11 mouse cellular contexts compared by ENCODE assay signal in genomic region chr13:36296574-36296973, GRCm38 (mm10).
DNase-seq lines count a peak whose midpoint lies in the region; ATAC-seq and TF ChIP-seq lines count a peak whose summit lies in the region.
"Had no signal": no experiment of that assay in that cellular context is flagged by ENCODE, and none has a peak within 500 bp of the region (broad histone marks: within the 10 kb centered on the region; RNA-seq: fewer than 3 reads in every experiment).

No protein-coding gene starts in this region.

- peak overlapping the region; percentile 36 to 82; a peak in 3 of 4 replicates for H3K27ac ChIP-seq in heart, embryonic 14.5 days (replicated peaks in 1 of 2; ENCODE audit: control insufficient read depth in 1 of 2, insufficient read depth in 1 of 2, low read depth in 2 of 2, low read length in 2 of 2)
- H3K27ac ChIP-seq in lung, embryonic 14.5 days (ENCODE audit: low read depth) = peak overlapping the region; percentile 34; the same call in 1 of the 2 replicates
- H3K27ac ChIP-seq in lung, postnatal 0 days (ENCODE audit: low read length) = no peak overlapping the region
- peak overlapping the region; percentile 76 for H3K27ac ChIP-seq in embryonic facial prominence, embryonic 14.5 days (replicated peaks; ENCODE audit: low read depth, low read length)
- peak overlapping the region; percentile 67 for H3K27ac ChIP-seq in forebrain, embryonic 16.5 days (ENCODE audit: low read length)
- H3K27ac ChIP-seq: liver, embryonic 14.5 days had no signal

- no peak overlapping the region for H3K4me3 ChIP-seq in heart, embryonic 14.5 days (ENCODE audit: control insufficient read depth in 1 of 2, insufficient read depth in 1 of 2, low read depth in 1 of 2, low read length in 2 of 2)
- H3K4me3 ChIP-seq in lung, embryonic 14.5 days (ENCODE audit: low read depth, low read length) = no peak overlapping the region
- no peak overlapping the region for H3K4me3 ChIP-seq in lung, postnatal 0 days (ENCODE audit: low read depth, low read length)
- H3K4me3 ChIP-seq in embryonic facial prominence, embryonic 14.5 days (ENCODE audit: low read depth, low read length) = no peak overlapping the region
- H3K4me3 ChIP-seq in forebrain, embryonic 16.5 days (replicated peaks; ENCODE audit: low read length) = no peak overlapping the region
- H3K4me3 ChIP-seq: neural tube, embryonic 13.5 days had no signal

- peak; percentile 28; the same call in 1 of the 2 replicates for ATAC-seq in heart, embryonic 14.5 days (ENCODE audit: insufficient number of reproducible peaks, insufficient read depth, low FRiP score, low read depth)
- ATAC-seq in lung, embryonic 14.5 days (ENCODE audit: insufficient read depth) = 0 out of 2 replicates have a peak, but pooled peaks have one; percentile 26
- ATAC-seq in lung, postnatal 0 days = no peak
- no peak for ATAC-seq in embryonic facial prominence, embryonic 14.5 days (ENCODE audit: low read depth)
- ATAC-seq in forebrain, embryonic 16.5 days = no peak
- no peak for ATAC-seq in CD4-positive, CD25-positive, alpha-beta regulatory T cell, adult 4 months

- 23% methylated on average over 4 of the region's 4 CpGs for WGBS in heart, embryonic 14.5 days
- 49% methylated on average over 4 of the region's 4 CpGs for whole genome bisulfite sequencing in lung, embryonic 14.5 days
- WGBS in lung, postnatal 0 days = 46% methylated on average over 4 of the region's 4 CpGs
- 56% methylated on average over 4 of the region's 4 CpGs for WGBS in embryonic facial prominence, embryonic 14.5 days
- WGBS in forebrain, embryonic 16.5 days = 61% methylated on average over 4 of the region's 4 CpGs

- no peak for TF ChIP-seq CTCF in lung, embryonic 14.5 days (IDR thresholded peaks at IDR 0.05; ENCODE audit: low read depth)
- TF ChIP-seq CTCF in lung, postnatal 0 days (IDR thresholded peaks at IDR 0.05) = no peak

- peak overlapping the region; percentile 44; the same call in 1 of the 2 replicates for H3K9ac ChIP-seq in heart, embryonic 14.5 days (ENCODE audit: low read length)
- H3K9ac ChIP-seq in lung, embryonic 14.5 days = no peak overlapping the region
- no peak overlapping the region for H3K9ac ChIP-seq in lung, postnatal 0 days (replicated peaks; ENCODE audit: low read depth)
- H3K9ac ChIP-seq in embryonic facial prominence, embryonic 14.5 days (ENCODE audit: low read depth, low read length) = no peak overlapping the region
- no peak overlapping the region for H3K9ac ChIP-seq in forebrain, embryonic 16.5 days (replicated peaks; ENCODE audit: low read depth, low read length)
- H3K9ac ChIP-seq: liver, embryonic 14.5 days; neural tube, embryonic 13.5 days had no signal

- H3K27me3 ChIP-seq in heart, embryonic 14.5 days (ENCODE audit: control insufficient read depth, insufficient read depth, low read length) = no peaks in the 10 kb centered on the region
- H3K27me3 ChIP-seq in lung, embryonic 14.5 days (ENCODE audit: insufficient read depth, low read length) = no peaks in the 10 kb centered on the region
- H3K27me3 ChIP-seq in lung, postnatal 0 days (replicated peaks; ENCODE audit: insufficient read depth, low read length) = no peaks in the 10 kb centered on the region
- H3K27me3 ChIP-seq in embryonic facial prominence, embryonic 14.5 days (replicated peaks; ENCODE audit: control insufficient read depth, insufficient read depth, low read length) = no peaks in the 10 kb centered on the region
- H3K27me3 ChIP-seq in forebrain, embryonic 16.5 days (replicated peaks; ENCODE audit: control insufficient read depth, insufficient read depth, low read length) = no peaks in the 10 kb centered on the region
- H3K27me3 ChIP-seq: neural tube, embryonic 13.5 days had no signal

- intact Hi-C loops in heart, postnatal 36 days (cut with DNase I) = no loop called here

- peak overlapping the region; percentile 50 for H3K4me2 ChIP-seq in heart, embryonic 14.5 days (ENCODE audit: low read length)
- no peak overlapping the region for H3K4me2 ChIP-seq in lung, embryonic 14.5 days
- H3K4me2 ChIP-seq in lung, postnatal 0 days (replicated peaks; ENCODE audit: low read depth, low read length) = no peak overlapping the region
- no peak overlapping the region for H3K4me2 ChIP-seq in embryonic facial prominence, embryonic 14.5 days (ENCODE audit: low read depth, low read length)
- H3K4me2 ChIP-seq in forebrain, embryonic 16.5 days (ENCODE audit: low read length) = no peak overlapping the region
- H3K4me2 ChIP-seq: neural tube, embryonic 13.5 days had no signal

- DNase-seq in heart, postnatal 36 days = no peak
- peak; percentile 39 for DNase-seq in lung, embryonic 14.5 days
- no peak for DNase-seq in lung, postnatal 0 days (ENCODE audit: low spot score)
- no peak for DNase-seq in embryonic facial prominence, embryonic 14.5 days (ENCODE audit: low spot score)
- DNase-seq: cerebellum, postnatal 14 days; thymus, postnatal 4 days had no signal

- peaks cover 21 to 49% of the 10 kb centered on the region in 2 experiments for H3K4me1 ChIP-seq in heart, embryonic 14.5 days (ENCODE audit: control insufficient read depth in 2 of 2, insufficient read depth in 2 of 2, low read length in 2 of 2)
- peaks cover 11% of the 10 kb centered on the region for H3K4me1 ChIP-seq in lung, embryonic 14.5 days (ENCODE audit: insufficient read depth)
- H3K4me1 ChIP-seq in lung, postnatal 0 days (ENCODE audit: insufficient read depth, low read depth, low read length) = peaks cover 4% of the 10 kb centered on the region; the same call in 1 of the 2 replicates
- H3K4me1 ChIP-seq in embryonic facial prominence, embryonic 14.5 days (ENCODE audit: control insufficient read depth, insufficient read depth, low read length) = peaks cover 28% of the 10 kb centered on the region
- H3K4me1 ChIP-seq in forebrain, embryonic 16.5 days (replicated peaks; ENCODE audit: control insufficient read depth, insufficient read depth, low read length) = peaks cover 39% of the 10 kb centered on the region

- TF ChIP-seq EP300 in lung, postnatal 0 days (IDR thresholded peaks at IDR 0.05) = no peak

- H3K9me3 ChIP-seq in heart, embryonic 14.5 days (ENCODE audit: control insufficient read depth, low read length) = no peaks in the 10 kb centered on the region
- no peaks in the 10 kb centered on the region for H3K9me3 ChIP-seq in lung, embryonic 14.5 days (ENCODE audit: low read depth, low read length)
- H3K9me3 ChIP-seq in lung, postnatal 0 days (ENCODE audit: low read length) = no peaks in the 10 kb centered on the region
- H3K9me3 ChIP-seq in embryonic facial prominence, embryonic 14.5 days (ENCODE audit: control insufficient read depth, low read length) = no peaks in the 10 kb centered on the region
- H3K9me3 ChIP-seq in forebrain, embryonic 16.5 days (ENCODE audit: control insufficient read depth, low read length) = no peaks in the 10 kb centered on the region
- H3K9me3 ChIP-seq: neural tube, embryonic 13.5 days had no signal

- H3K36me3 ChIP-seq in heart, embryonic 14.5 days (ENCODE audit: control insufficient read depth, insufficient read depth, low read length) = no peaks in the 10 kb centered on the region
- no peaks in the 10 kb centered on the region for H3K36me3 ChIP-seq in lung, embryonic 14.5 days (ENCODE audit: insufficient read depth)
- H3K36me3 ChIP-seq in lung, postnatal 0 days (ENCODE audit: insufficient read depth, low read length) = no peaks in the 10 kb centered on the region
- no peaks in the 10 kb centered on the region for H3K36me3 ChIP-seq in embryonic facial prominence, embryonic 14.5 days (ENCODE audit: control insufficient read depth, insufficient read depth, low read length)
- H3K36me3 ChIP-seq in forebrain, embryonic 16.5 days (ENCODE audit: control insufficient read depth, insufficient read depth) = no peaks in the 10 kb centered on the region
- H3K36me3 ChIP-seq: neural tube, embryonic 13.5 days had no signal

Comparison
In these comparisons a context has a peak if more than half of its experiments do, and no peak if none do; other contexts are left out.
1. ATAC-seq: peak in heart, embryonic 14.5 days (single experiment) and lung, embryonic 14.5 days (single experiment); none in lung, postnatal 0 days (single experiment), embryonic facial prominence, embryonic 14.5 days (single experiment), forebrain, embryonic 16.5 days (single experiment) and CD4-positive, CD25-positive, alpha-beta regulatory T cell, adult 4 months (single experiment).